Mouse (Mus musculus) heart, embryonic 16.5 days (tissue): ENCODE data around the gene Rmnd5a. TPM values are rescaled to one million over a fixed set of nuclear protein-coding genes. Genes with fewer than 3 reads are reported as not detected.
"Not testable (repeated sequence)": the region's sequence is repeated elsewhere in the genome, so short reads cannot be mapped to it uniquely, and the experiment has no call there.

Source experiments
- ATAC-seq: fragments of 200-750 bp; cut with Nextera tagmentation; replicated peaks from 2 replicates; pipeline ENCODE4 v1.8.0; 2017; ENCODE audit warnings: moderate number of reproducible peaks; ENCODE audit not compliant: insufficient read depth, low FRiP score; ENCODE audit errors: extremely low read depth
- H3K27ac ChIP-seq: fragments of 300-500 bp; sonication (generic); 2 replicates; pipeline ENCODE4 v1.5.1; 2014; ENCODE audit warnings: mild to moderate bottlenecking, low read length, control low read depth, moderate library complexity
- H3K27me3 ChIP-seq: fragments of 300-500 bp; sonication (generic); 2 replicates; pipeline ENCODE4 v1.6.1; 2014; ENCODE audit warnings: low read length, mixed read lengths; ENCODE audit not compliant: control insufficient read depth, insufficient read depth
- H3K36me3 ChIP-seq: fragments of 300-500 bp; sonication (generic); 2 replicates; pipeline ENCODE4 v1.6.1; 2014; ENCODE audit not compliant: control insufficient read depth, insufficient read depth
- H3K4me1 ChIP-seq: fragments of 300-500 bp; sonication (generic); 2 replicates; pipeline ENCODE4 v1.6.1; 2014; ENCODE audit warnings: low read length, mixed read lengths; ENCODE audit not compliant: control insufficient read depth, insufficient read depth
- H3K4me2 ChIP-seq: fragments of 300-500 bp; sonication (generic); 2 replicates; pipeline ENCODE4 v1.6.1; 2014; ENCODE audit warnings: low read depth, mild to moderate bottlenecking, control low read depth, low read length
- H3K4me3 ChIP-seq: fragments of 300-500 bp; sonication (generic); 2 replicates; pipeline ENCODE4 v1.5.1; 2014; ENCODE audit warnings: mild to moderate bottlenecking, control low read depth, low read length
- H3K9ac ChIP-seq: fragments of 300-500 bp; sonication (generic); 2 replicates; pipeline ENCODE4 v1.6.1; 2014; ENCODE audit warnings: low read length, control low read depth
- H3K9me3 ChIP-seq: fragments of 300-500 bp; sonication (generic); replicated peaks from 2 replicates; pipeline ENCODE4 v1.6.1; 2016; ENCODE audit warnings: low read length; ENCODE audit not compliant: control insufficient read depth
- WGBS: fragments of 180-500 bp; shearing (Covaris S2); extraction: QIAGEN DNeasy Blood & Tissue Kit; methylation state at CpG from one replicate; pipeline ENCODE4 v1.1.7; 2014; 5-methylcytosine and 5-hydroxymethylcytosine counted together
- polyA plus RNA-seq: library from polyadenylated mRNA; unstranded; fragments of >200 nt; fragmentation: Nextera tagmentation; extraction: Ambion mirVana; gene quantifications from 2 replicates; pipeline ENCODE4 v1.2.1, GENCODE M21; 2015

Gene Rmnd5a
- polyA plus RNA-seq, 1 experiment from 2014 or later, result 14.5 TPM

GRCm38 (mm10) chr6:71476783-71477182, 36.3 kb upstream of the Rmnd5a start:
- H3K27ac ChIP-seq, result no peak overlapping the region
- no peaks in the 10 kb centered on the region for H3K27me3 ChIP-seq
- no peaks in the 10 kb centered on the region for H3K4me1 ChIP-seq
- ATAC-seq, result no peak
- H3K36me3 ChIP-seq, result no peaks in the 10 kb centered on the region
- no peak overlapping the region for H3K4me3 ChIP-seq
- H3K9ac ChIP-seq, result no peak overlapping the region
- WGBS, result 59% methylated on average over 5 of the region's 5 CpGs
- no peak overlapping the region for H3K4me2 ChIP-seq
- no peaks in the 10 kb centered on the region for H3K9me3 ChIP-seq

GRCm38 (mm10) chr6:71475604-71476003, 35.2 kb upstream of the Rmnd5a start:
- Histone ChIP-seq H3K9ac (no peak overlapping the region), H3K27me3 (no peaks in the 10 kb centered on the region), H3K9me3 (no peaks in the 10 kb centered on the region), H3K4me2 (no peak overlapping the region), H3K4me1 (no peaks in the 10 kb centered on the region), H3K4me3 (no peak overlapping the region), H3K36me3 (no peaks in the 10 kb centered on the region), H3K27ac (no peak overlapping the region)
- WGBS, result 81% methylated on average over 3 of the region's 3 CpGs
- ATAC-seq, result no peak

- 31% methylated on average over 1 of the region's 1 CpGs for WGBS
- no peak overlapping the region for H3K4me2 ChIP-seq
- ATAC-seq, result no peak
- no peaks in the 10 kb centered on the region for H3K4me1 ChIP-seq
- no peaks in the 10 kb centered on the region for H3K36me3 ChIP-seq
- H3K9me3 ChIP-seq, result no peaks in the 10 kb centered on the region
- H3K27ac ChIP-seq, result no peak overlapping the region
- no peak overlapping the region for H3K9ac ChIP-seq
- H3K27me3 ChIP-seq, result no peaks in the 10 kb centered on the region
- H3K4me3 ChIP-seq, result no peak overlapping the region
Observed at GRCm38 (mm10) chr6:71472786-71473185, 32.3 kb upstream of the Rmnd5a start.

- H3K4me2 ChIP-seq, result no peak overlapping the region
- no peaks in the 10 kb centered on the region for H3K9me3 ChIP-seq
- no peaks in the 10 kb centered on the region for H3K36me3 ChIP-seq
- no peak overlapping the region for H3K9ac ChIP-seq
- no peaks in the 10 kb centered on the region for H3K4me1 ChIP-seq
- no peak overlapping the region for H3K27ac ChIP-seq
- WGBS, result 73% methylated on average over 4 of the region's 4 CpGs
- no peak overlapping the region for H3K4me3 ChIP-seq
- no peaks in the 10 kb centered on the region for H3K27me3 ChIP-seq
- no peak for ATAC-seq
Observed at GRCm38 (mm10) chr6:71471830-71472520, 31.5 kb upstream of the Rmnd5a start.

- H3K4me1 ChIP-seq, result no peaks in the 10 kb centered on the region
- no peak for ATAC-seq
- no peak overlapping the region for H3K4me3 ChIP-seq
- no peak overlapping the region for H3K27ac ChIP-seq
- H3K27me3 ChIP-seq, result no peaks in the 10 kb centered on the region
- WGBS, result 38% methylated on average over 3 of the region's 3 CpGs
- no peaks in the 10 kb centered on the region for H3K9me3 ChIP-seq
- no peak overlapping the region for H3K9ac ChIP-seq
- no peaks in the 10 kb centered on the region for H3K36me3 ChIP-seq
- H3K4me2 ChIP-seq, result no peak overlapping the region
Observed at GRCm38 (mm10) chr6:71469291-71469690, 28.9 kb upstream of the Rmnd5a start.

- Histone ChIP-seq H3K9ac (no peak overlapping the region), H3K27ac (no peak overlapping the region), H3K36me3 (no peaks in the 10 kb centered on the region), H3K27me3 (no peaks in the 10 kb centered on the region), H3K4me1 (no peaks in the 10 kb centered on the region), H3K4me2 (no peak overlapping the region), H3K9me3 (no peaks in the 10 kb centered on the region), H3K4me3 (no peak overlapping the region)
- ATAC-seq, result no peak
- 75% methylated on average over 4 of the region's 4 CpGs for WGBS
Observed at GRCm38 (mm10) chr6:71467766-71468165, 27.3 kb upstream of the Rmnd5a start.

- no peak overlapping the region for H3K4me2 ChIP-seq
- ATAC-seq, result no peak
- WGBS, result 89% methylated on average over 3 of the region's 3 CpGs
Observed at GRCm38 (mm10) chr6:71465146-71465545, 24.7 kb upstream of the Rmnd5a start.

GRCm38 (mm10) chr6:71457956-71458608, 17.6 kb upstream of the Rmnd5a start:
- H3K27ac ChIP-seq, result no peak overlapping the region
- no peak overlapping the region for H3K9ac ChIP-seq
- ATAC-seq, result no peak
- H3K9me3 ChIP-seq, result no peaks in the 10 kb centered on the region
- no peak overlapping the region for H3K4me3 ChIP-seq
- H3K4me1 ChIP-seq, result no peaks in the 10 kb centered on the region
- no peak overlapping the region for H3K4me2 ChIP-seq
- WGBS, result 58% methylated on average over 8 of the region's 8 CpGs
- H3K27me3 ChIP-seq, result no peaks in the 10 kb centered on the region
- no peaks in the 10 kb centered on the region for H3K36me3 ChIP-seq

More at GRCm38 (mm10) chr6:71465146-71465545, 24.7 kb upstream of the Rmnd5a start:
- Histone ChIP-seq H3K9ac (no peak overlapping the region), H3K27me3 (no peaks in the 10 kb centered on the region), H3K4me3 (no peak overlapping the region), H3K9me3 (no peaks in the 10 kb centered on the region), H3K4me1 (no peaks in the 10 kb centered on the region), H3K36me3 (no peaks in the 10 kb centered on the region), H3K27ac (no peak overlapping the region)

GRCm38 (mm10) chr6:71453983-71454739, 13.7 kb upstream of the Rmnd5a start:
- not testable (repeated sequence) for H3K4me2 ChIP-seq, H3K4me3 ChIP-seq, H3K36me3 ChIP-seq, H3K4me1 ChIP-seq, H3K9ac ChIP-seq, H3K27me3 ChIP-seq, H3K27ac ChIP-seq, H3K9me3 ChIP-seq, ATAC-seq
